Mouse (Mus musculus) gastrocnemius, postnatal 4 days (tissue): ENCODE measurements around the gene Atg9b. TPM values are rescaled to one million over a fixed set of nuclear protein-coding genes. Genes with fewer than 3 reads are reported as not detected.

Experiments used
- DNase-seq, 2 experiments: peaks; one replicate each; pipeline ENCODE4 v3.0.0; 2021 to 2022; ENCODE audit warnings: low spot score in 2 of 2, mixed read lengths in 2 of 2
- long read RNA-seq, 2 experiments: library from polyadenylated mRNA; stranded (forward); transcript quantifications; one replicate each; pipeline ENCODE4 v2.0.0; 2021
- total RNA-seq, 2 experiments: library from RNA; stranded (reverse); gene quantifications; 2 replicates each; pipeline ENCODE4 v1.2.3; 2021

Gene Atg9b
- under 1 TPM; 0.67 to 0.86 TPM for total RNA-seq
- long read RNA-seq, experiment 1, partial matches to known transcripts, result 0 of 2 reads
- long read RNA-seq, experiment 1, other reads (novel, unspliced or antisense), result 2 of 2 reads
- long read RNA-seq, experiment 2, partial matches to known transcripts, result 1 of 1 reads
- long read RNA-seq, experiment 2, other reads (novel, unspliced or antisense), result 0 of 1 reads

GRCm38 (mm10) chr5:24391864-24392263 is at the start of gene Atg9b:
Gene Atg9b (minus strand): TSS chr5:24392143.
- no peak for DNase-seq

GRCm38 (mm10) chr5:24441187-24441586 is 49.2 kb upstream of the Atg9b start:
- DNase-seq, result no peak

- DNase-seq, result no peak
Measured at GRCm38 (mm10) chr5:24433993-24434392, 42.0 kb upstream of the Atg9b start.

- no peak for DNase-seq
Measured at GRCm38 (mm10) chr5:24428596-24428995, 36.7 kb upstream of the Atg9b start.

- no peak for DNase-seq
Measured at GRCm38 (mm10) chr5:24427981-24428402, 36.0 kb upstream of the Atg9b start.

DNA sequence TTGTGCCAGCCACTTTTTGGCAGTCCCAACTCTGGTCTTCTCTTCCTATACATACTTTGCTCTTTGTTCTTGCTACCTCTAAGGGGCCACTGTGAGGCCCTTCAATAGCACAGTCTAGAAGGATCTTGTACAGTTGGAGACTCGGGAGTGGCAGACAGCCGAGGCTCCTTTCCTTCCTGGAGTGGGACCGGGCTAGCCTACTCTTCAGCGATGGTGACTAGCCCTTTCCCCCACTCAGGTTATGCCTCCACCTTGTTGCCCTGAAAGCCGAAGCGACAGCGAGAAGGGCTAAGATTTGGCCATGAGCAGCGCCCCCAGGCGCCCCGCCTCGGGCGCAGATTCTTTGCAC is 35.3 kb upstream of the Atg9b start:
- no peak for DNase-seq

- no peak for DNase-seq
Measured at GRCm38 (mm10) chr5:24426556-24427284, 34.8 kb upstream of the Atg9b start.

GRCm38 (mm10) chr5:24426037-24426432 is 34.1 kb upstream of the Atg9b start:
- DNase-seq, result no peak

DNA sequence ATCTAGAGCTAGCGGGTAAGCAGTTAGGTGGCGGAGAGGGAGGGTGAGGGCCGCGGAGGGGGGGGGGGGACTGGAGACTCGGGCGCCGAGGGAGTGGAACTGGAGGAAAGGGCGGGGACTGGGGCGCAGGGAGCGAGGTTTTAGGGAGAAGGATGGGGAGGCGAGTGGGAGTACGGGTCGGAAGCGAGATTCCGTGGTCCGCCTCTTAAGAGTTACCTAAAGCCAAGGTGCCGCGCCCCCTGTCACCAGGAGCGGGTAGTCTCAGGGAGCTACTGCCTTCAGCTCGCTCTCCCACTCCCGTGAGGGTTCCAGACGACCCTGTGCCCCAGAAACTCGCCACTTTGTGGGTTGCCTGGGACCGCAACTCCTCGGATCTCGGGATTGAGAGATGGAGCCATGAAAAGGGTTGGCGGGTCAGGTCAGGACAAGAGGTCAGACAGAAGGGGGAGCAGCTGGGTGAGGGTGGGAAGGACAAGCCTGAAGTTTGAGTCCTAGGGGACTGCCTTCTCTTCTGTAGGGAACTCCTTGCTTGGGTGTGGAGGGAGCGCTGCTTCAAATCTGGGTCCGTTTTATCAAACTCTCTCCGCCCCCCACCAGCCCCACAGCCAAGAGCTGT is 33.6 kb upstream of the Atg9b start:
- DNase-seq, result no peak

GRCm38 (mm10) chr5:24424861-24425411 is 33.0 kb upstream of the Atg9b start:
- DNase-seq, result peak; percentile 81 to 88

DNA sequence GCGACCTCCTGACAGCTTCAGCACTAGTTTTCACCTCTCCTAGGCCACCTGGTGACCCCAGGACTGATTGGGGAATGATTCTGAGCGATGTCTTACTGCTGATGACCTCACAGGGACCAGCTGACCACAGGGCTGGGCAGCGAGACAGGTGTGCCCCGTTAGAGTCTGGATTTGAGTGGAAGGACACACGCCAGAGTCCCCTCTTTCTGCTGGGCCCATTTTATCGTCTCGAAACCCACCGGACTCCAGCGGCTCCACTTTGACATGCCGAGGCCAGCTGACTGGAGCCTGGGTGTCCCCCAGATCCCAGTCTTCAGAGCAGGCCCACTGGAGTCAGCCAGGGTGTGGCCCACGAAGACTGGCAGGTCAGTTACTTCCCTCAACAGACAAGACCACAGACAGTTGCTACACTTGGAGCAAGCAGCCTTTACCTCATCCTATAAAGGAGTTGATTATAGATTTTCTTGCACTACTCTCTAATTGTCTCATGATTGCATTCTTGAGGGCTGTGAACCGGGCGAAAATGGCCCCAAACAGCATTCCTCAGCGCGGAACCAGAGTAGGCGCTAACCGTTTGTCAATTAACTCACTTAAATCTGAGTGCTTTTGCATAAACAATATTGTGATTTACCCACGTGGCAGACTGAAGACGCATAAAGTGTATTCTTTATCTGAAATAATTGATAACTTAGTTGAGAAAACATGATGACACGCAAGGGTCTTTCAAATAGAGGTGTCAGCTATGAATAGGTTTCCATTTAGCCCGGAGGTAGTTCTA is 32.2 kb upstream of the Atg9b start:
- DNase-seq, result peak in 1 of 2 experiments; percentile 49

DNA sequence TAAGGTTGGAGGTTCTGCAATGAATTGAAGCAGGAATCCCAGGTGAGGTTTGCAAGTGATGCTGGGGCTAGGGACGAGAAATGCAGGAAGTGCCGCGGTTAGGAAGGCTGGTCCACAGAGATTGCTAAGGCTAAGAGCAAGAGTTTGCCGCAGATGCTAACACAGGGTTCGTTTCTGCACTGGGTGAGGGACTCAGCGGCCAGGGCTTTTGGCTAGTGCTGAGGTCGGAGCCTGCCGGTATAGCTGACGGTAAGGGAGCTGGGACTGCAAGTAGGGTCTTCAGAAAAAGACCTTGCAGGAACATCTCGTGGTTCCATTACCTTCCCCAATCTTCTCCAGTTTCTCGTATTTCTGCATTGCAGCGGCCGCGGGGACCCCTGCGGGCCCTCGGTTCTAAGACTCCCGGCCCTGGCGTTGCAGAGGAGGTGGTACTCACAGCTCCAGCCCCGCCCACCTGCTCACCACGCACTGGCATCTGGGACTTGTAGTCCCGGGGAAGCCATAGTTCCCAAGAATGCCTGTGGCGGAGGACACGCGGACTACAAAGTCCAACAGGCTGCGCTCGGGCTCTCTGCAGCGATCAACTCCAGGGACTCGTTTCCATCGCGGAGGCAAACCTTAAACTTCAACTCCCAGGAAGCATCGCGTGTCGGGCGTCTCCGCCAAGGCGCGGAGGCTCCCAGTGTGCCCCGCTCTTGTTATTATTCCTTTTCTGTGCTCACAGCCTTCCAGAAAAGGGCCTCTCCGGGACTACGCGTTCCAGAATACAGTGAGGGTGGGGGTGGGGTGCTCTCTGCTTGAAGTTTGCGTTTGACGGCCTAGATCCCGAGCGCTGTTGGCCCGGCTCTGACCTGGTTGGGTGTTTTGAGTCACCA is 31.4 kb upstream of the Atg9b start, which contains the start of the genes Cdk5 and Slc4a2:
Cdk5 (minus strand) TSS at position 402 of the 875 bp plus-strand sequence.
Slc4a2 (plus strand) TSS at position 709 of the 875 bp plus-strand sequence.
- peak; percentile 88 to 96 for DNase-seq

- DNase-seq, result no peak
Measured at GRCm38 (mm10) chr5:24420381-24420780, 28.4 kb upstream of the Atg9b start.

DNA sequence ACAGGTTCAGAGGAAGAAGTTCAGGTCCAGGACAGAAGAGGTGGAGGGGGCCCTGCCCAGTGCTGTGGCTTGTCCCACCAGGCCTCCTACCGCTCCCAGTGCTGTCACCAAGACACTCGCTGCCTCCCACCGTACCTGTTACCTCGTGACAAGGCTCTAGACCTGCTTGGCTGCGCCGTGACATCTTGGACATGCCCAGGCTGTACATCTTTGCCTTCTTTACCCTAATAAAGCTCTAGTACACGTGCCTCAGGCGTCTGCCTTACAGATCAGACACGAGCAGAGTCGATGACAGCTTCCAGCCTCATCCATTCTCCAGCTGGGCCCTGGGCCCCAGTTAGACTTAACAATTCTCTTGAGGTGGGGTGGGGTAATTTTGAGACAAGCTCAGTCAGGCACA is 25.6 kb upstream of the Atg9b start:
- no peak for DNase-seq

DNA sequence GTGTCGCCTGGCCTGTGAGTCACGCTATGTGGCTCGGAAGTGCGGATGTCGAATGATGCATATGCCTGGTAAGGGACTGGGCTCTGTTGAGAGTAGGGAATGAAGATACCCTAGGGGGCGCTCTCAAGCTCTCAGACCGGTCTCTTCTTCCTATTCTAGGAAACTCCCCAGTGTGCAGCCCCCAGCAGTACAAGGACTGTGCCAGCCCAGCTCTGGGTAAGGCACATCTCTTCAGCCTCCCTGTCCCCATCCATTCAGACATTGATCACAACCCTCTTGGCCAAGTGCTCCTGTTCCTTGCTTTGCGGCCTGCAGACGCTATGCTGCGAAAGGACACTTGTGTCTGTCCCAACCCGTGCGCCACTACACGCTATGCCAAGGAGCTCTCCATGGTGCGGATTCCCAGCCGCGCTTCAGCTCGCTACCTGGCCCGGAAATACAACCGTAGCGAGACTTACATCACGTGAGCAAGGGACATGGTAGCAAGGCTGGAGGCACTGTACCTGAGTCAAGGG is 24.3 kb upstream of the Atg9b start:
- peak in 1 of 2 experiments; percentile 67 for DNase-seq

DNA sequence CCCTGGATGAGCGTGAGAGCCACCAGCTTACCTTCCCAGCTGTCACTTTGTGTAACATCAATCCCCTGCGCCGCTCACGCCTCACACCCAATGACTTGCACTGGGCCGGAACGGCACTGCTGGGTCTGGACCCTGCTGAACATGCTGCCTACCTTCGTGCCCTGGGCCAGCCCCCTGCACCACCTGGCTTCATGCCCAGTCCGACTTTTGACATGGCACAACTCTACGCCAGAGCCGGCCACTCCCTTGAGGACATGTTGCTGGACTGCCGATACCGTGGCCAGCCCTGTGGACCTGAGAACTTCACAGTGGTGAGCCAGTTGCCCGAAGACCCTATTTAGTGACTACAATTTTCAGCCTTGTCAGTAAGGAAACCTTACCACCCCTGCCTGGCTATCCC is 22.0 kb upstream of the Atg9b start:
- DNase-seq, result no peak

DNA sequence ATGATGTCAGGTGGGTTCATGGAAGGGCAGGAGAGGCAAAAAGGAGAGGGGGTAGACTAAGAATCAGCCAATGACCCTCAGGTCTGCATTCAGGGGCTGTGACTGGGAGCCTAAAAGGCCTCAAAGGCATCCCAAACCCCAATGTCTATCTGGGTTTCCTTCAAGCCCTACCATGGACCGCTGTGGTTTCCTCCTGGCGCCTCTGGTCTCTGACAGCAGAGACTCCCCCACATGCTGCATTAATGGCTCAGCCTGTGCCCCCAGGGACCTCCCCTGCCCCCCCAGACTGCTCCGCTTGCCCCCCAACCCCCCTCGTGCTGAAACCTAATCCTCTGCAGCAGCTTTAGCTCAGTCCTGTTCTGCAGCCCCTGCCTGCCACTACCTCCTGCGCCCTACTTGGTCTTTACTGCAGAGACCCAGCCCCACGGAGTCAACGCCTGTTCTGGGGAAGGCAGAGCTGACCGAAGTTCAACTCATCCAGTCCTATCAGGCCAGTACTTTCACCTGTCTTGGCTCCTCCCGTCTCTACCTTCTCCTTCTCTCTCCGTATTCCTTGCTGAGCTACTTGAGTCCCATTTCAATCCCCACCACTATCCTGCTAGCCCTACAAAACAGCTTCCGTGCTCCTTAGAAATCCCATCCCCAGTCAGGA is 21.2 kb upstream of the Atg9b start, which contains the start of gene Asic3:
Asic3 (plus strand) TSS at position 351 of the 652 bp plus-strand sequence.
- no peak for DNase-seq

- no peak for DNase-seq
Measured at GRCm38 (mm10) chr5:24412063-24412462, 20.1 kb upstream of the Atg9b start.

GRCm38 (mm10) chr5:24409466-24409865 is 17.5 kb upstream of the Atg9b start:
- DNase-seq, result no peak
